Mouse (Mus musculus): ENCODE data around the gene Dock2.
A peak's percentile ranks its signal among the peaks of the same experiment; 100 is the strongest.
"Not testable (repeated sequence)": the region's sequence is repeated elsewhere in the genome, so short reads cannot be mapped to it uniquely, and the experiment has no call there.

Gene Dock2

GRCm38 (mm10) chr11:34783587-34784043 lies at the start of gene Dock2:
Gene Dock2, minus strand, starts transcription at chr11:34783892.
- no peak for DNase-seq (ENCODE audit: low read depth, low spot score)

GRCm38 (mm10) chr11:34832678-34833077 lies 49.0 kb upstream of the Dock2 start:
- DNase-seq (ENCODE audit: low read depth, low spot score): peak; percentile 16

- no peak for DNase-seq (ENCODE audit: low read depth, low spot score)
Measured at GRCm38 (mm10) chr11:34827803-34828202, 44.1 kb upstream of the Dock2 start.

- DNase-seq (ENCODE audit: low read depth, low spot score): no peak
Measured at GRCm38 (mm10) chr11:34826940-34827339, 43.2 kb upstream of the Dock2 start.

GRCm38 (mm10) chr11:34824791-34825190 lies 41.1 kb upstream of the Dock2 start:
- no peak for DNase-seq (ENCODE audit: low read depth, low spot score)

- peak; percentile 82 for DNase-seq (ENCODE audit: low read depth, low spot score)
Measured at GRCm38 (mm10) chr11:34814767-34815166, 31.1 kb upstream of the Dock2 start.

- no peak for DNase-seq (ENCODE audit: low read depth, low spot score)
Measured at GRCm38 (mm10) chr11:34814319-34814718, 30.6 kb upstream of the Dock2 start.

GRCm38 (mm10) chr11:34805026-34805425 lies 21.3 kb upstream of the Dock2 start:
- not testable (repeated sequence) for DNase-seq (ENCODE audit: low read depth, low spot score)

GRCm38 (mm10) chr11:34798066-34798465 lies 14.4 kb upstream of the Dock2 start:
- not testable (repeated sequence) for DNase-seq (ENCODE audit: low read depth, low spot score)

GRCm38 (mm10) chr11:34796097-34796496 lies 12.4 kb upstream of the Dock2 start:
- no peak for DNase-seq (ENCODE audit: low read depth, low spot score)

- no peak for DNase-seq (ENCODE audit: low read depth, low spot score)
Measured at GRCm38 (mm10) chr11:34791872-34792271, 8.2 kb upstream of the Dock2 start.

- DNase-seq (ENCODE audit: low read depth, low spot score): no peak
Measured at GRCm38 (mm10) chr11:34784864-34785263, 1.2 kb upstream of the Dock2 start.

GRCm38 (mm10) chr11:34782516-34783430 lies 919 bp downstream of the Dock2 start:
- DNase-seq (ENCODE audit: low read depth, low spot score): no peak

- DNase-seq (ENCODE audit: low read depth, low spot score): no peak
Measured at GRCm38 (mm10) chr11:34780786-34781185, 2.9 kb downstream of the Dock2 start.

- DNase-seq (ENCODE audit: low read depth, low spot score): no peak
Measured at GRCm38 (mm10) chr11:34779966-34780365, 3.7 kb downstream of the Dock2 start.

- no peak for DNase-seq (ENCODE audit: low read depth, low spot score)
Measured at GRCm38 (mm10) chr11:34778351-34778750, 5.3 kb downstream of the Dock2 start.

GRCm38 (mm10) chr11:34777529-34777928 lies 6.2 kb downstream of the Dock2 start:
- DNase-seq (ENCODE audit: low read depth, low spot score): no peak

GRCm38 (mm10) chr11:34776054-34776453 lies 7.6 kb downstream of the Dock2 start:
- DNase-seq (ENCODE audit: low read depth, low spot score): no peak

GRCm38 (mm10) chr11:34774636-34775035 lies 9.1 kb downstream of the Dock2 start:
- DNase-seq (ENCODE audit: low read depth, low spot score): no peak

GRCm38 (mm10) chr11:34773304-34773895 lies 10.3 kb downstream of the Dock2 start:
- DNase-seq (ENCODE audit: low read depth, low spot score): no peak

GRCm38 (mm10) chr11:34771221-34771986 lies 12.3 kb downstream of the Dock2 start:
- DNase-seq (ENCODE audit: low read depth, low spot score): no peak

GRCm38 (mm10) chr11:34770666-34771065 lies 13.0 kb downstream of the Dock2 start:
- no peak for DNase-seq (ENCODE audit: low read depth, low spot score)
